Mouse (Mus musculus): ENCODE measurements around the gene Fgf7. TPM values are rescaled to one million over a fixed set of nuclear protein-coding genes. Genes with fewer than 3 reads are reported as not detected.

Gene Fgf7
- total RNA-seq (2023) = 0.70 TPM

GRCm38 (mm10) chr2:126034379-126035005 is at the start of gene Fgf7:
Gene Fgf7 (plus strand): TSS chr2:126034658.

Other genes starting within 250 kb of the Fgf7 start
- gene Galk2, start 175.5 kb upstream of the Fgf7 start, total RNA-seq (2023) = 29.6 TPM
- 70.0 TPM for gene Cops2, start 175.5 kb upstream of the Fgf7 start, total RNA-seq (2023)
- not detected for gene Fam227b, start 117.3 kb downstream of the Fgf7 start, total RNA-seq (2023)
- 4.9 TPM for gene Dtwd1, start 117.5 kb downstream of the Fgf7 start, total RNA-seq (2023)
- gene Gm17555, start 180.4 kb downstream of the Fgf7 start, total RNA-seq (2023) = not detected

All from CD8-positive naive resting alpha-beta T cell, adult 57 days (primary cell).